Mouse (Mus musculus) spleen, adult 2 months (tissue): ENCODE results near the gene Rhbdf2.

Source experiments
- CTCF ChIP-seq: fragments of 200-500 bp; IDR thresholded peaks from 2 replicates; pipeline ENCODE4 v1.5.1; 2011; ENCODE audit warnings: mild to moderate bottlenecking, inconsistent platforms; ENCODE audit not compliant: insufficient read depth, insufficient read length, insufficient replicate concordance; ENCODE audit errors: extremely low read depth
- POLR2A ChIP-seq: fragments of 200-500 bp; IDR thresholded peaks from 2 replicates; pipeline ENCODE4 v1.6.1; 2011; ENCODE audit warnings: low read depth, low read length, inconsistent platforms

DNA sequence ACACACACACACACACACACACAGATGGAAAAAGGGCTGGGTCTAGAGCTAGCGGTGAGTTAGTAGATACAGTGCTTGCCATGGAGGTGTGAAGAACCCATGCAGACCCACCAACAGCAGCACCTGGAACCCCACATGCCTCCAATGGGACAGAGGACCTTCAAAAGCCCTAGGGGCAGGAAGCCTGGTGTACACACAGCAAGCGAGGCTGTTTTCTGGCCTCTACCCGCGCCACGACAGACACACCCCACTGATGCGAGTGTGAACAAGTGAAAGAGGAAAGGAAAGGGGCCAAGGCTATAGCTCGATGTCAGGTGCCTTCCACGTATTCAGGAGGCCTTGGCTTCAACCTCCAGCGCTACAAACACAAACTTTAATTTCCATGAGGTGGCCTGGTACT lies 14.9 kb downstream of the Rhbdf2 start:
- TF ChIP-seq CTCF (no peak), POLR2A (no peak)
